Comparison of ENCODE assay signal across 7 mouse cellular contexts in genomic region chr4:127168914-127169345, GRCm38 (mm10). TPM values are rescaled to one million over a fixed set of nuclear protein-coding genes. Genes with fewer than 3 reads are reported as not detected.
DNase-seq lines count a peak whose midpoint lies in the region; ATAC-seq and TF ChIP-seq lines count a peak whose summit lies in the region.

Gene Dlgap3 (plus strand): TSS chr4:127169204.

- no peaks in the 10 kb centered on the region for H3K36me3 ChIP-seq in testis, adult 2 months (ENCODE audit: control insufficient read depth, insufficient read depth, low read length)
- no peaks in the 10 kb centered on the region for H3K36me3 ChIP-seq in heart, embryonic 10.5 days
- H3K36me3 ChIP-seq in lung, postnatal 0 days (ENCODE audit: insufficient read depth, low read length): no peaks in the 10 kb centered on the region
- no peaks in the 10 kb centered on the region for H3K36me3 ChIP-seq in stomach, embryonic 15.5 days

- DNase-seq in testis, postnatal 14 days (ENCODE audit: low spot score): no peak
- DNase-seq in cerebellum, adult 8-10 months: peak; percentile 78
- DNase-seq in heart, embryonic 10.5 days (ENCODE audit: low spot score): no peak
- DNase-seq in kidney, postnatal 4 days: peak; percentile 51 to 61
- no peak for DNase-seq in lung, postnatal 0 days (ENCODE audit: low spot score)

- no peak within 1 kb of the TSS for H3K9ac ChIP-seq in lung, postnatal 0 days (replicated peaks; ENCODE audit: low read depth)
- H3K9ac ChIP-seq in stomach, embryonic 15.5 days: peak within 1 kb of the TSS; percentile 41

- H3K9me3 ChIP-seq in heart, embryonic 10.5 days: no peaks in the 10 kb centered on the region
- H3K9me3 ChIP-seq in lung, postnatal 0 days (ENCODE audit: low read length): no peaks in the 10 kb centered on the region
- H3K9me3 ChIP-seq in stomach, embryonic 15.5 days: no peaks in the 10 kb centered on the region

- no peak for TF ChIP-seq POLR2A in testis, adult 2 months (IDR thresholded peaks at IDR 0.05; ENCODE audit: control insufficient read depth, low read depth, low read length)

- H3K27ac ChIP-seq in testis, adult 2 months (ENCODE audit: control insufficient read depth, insufficient read depth, low read depth, low read length): no peak within 1 kb of the TSS
- peak within 1 kb of the TSS; percentile 73 for H3K27ac ChIP-seq in heart, embryonic 10.5 days
- H3K27ac ChIP-seq in lung, postnatal 0 days (ENCODE audit: low read length): no peak within 1 kb of the TSS
- H3K27ac ChIP-seq in stomach, embryonic 15.5 days: no peak within 1 kb of the TSS

- H3K4me3 ChIP-seq in testis, adult 2 months (ENCODE audit: control insufficient read depth, low read depth, low read length): peak within 1 kb of the TSS; percentile 62
- peak within 1 kb of the TSS; percentile 88 for H3K4me3 ChIP-seq in heart, embryonic 10.5 days
- peak within 1 kb of the TSS; percentile 60 for H3K4me3 ChIP-seq in lung, postnatal 0 days (ENCODE audit: low read depth, low read length)
- peak within 1 kb of the TSS; percentile 64 for H3K4me3 ChIP-seq in stomach, embryonic 15.5 days (replicated peaks)

- no peaks in the 10 kb centered on the region; the same call in 1 of the 2 replicates for H3K27me3 ChIP-seq in testis, adult 2 months (ENCODE audit: control insufficient read depth, insufficient read depth, low read length)
- peaks cover 70% of the 10 kb centered on the region for H3K27me3 ChIP-seq in heart, embryonic 10.5 days (ENCODE audit: insufficient read depth, poor library complexity, severe bottlenecking)
- peaks cover 17% of the 10 kb centered on the region for H3K27me3 ChIP-seq in lung, postnatal 0 days (replicated peaks; ENCODE audit: insufficient read depth, low read length)
- H3K27me3 ChIP-seq in stomach, embryonic 15.5 days (replicated peaks): peaks cover 56% of the 10 kb centered on the region

- ATAC-seq in lung, postnatal 0 days: peak; percentile 64
- ATAC-seq in stomach, embryonic 15.5 days (ENCODE audit: insufficient read depth, low FRiP score, low read depth): peak; percentile 67

- WGBS in heart, embryonic 10.5 days: under 1% methylated on average over 63 of the region's 67 CpGs
- WGBS in lung, postnatal 0 days: under 1% methylated on average over 23 of the region's 67 CpGs
- WGBS in stomach, embryonic 15.5 days: under 1% methylated on average over 43 of the region's 67 CpGs

- TF ChIP-seq CTCF in testis, adult 2 months (IDR thresholded peaks at IDR 0.05; ENCODE audit: control insufficient read depth, insufficient read depth, insufficient replicate concordance, low read depth, low read length): no peak
- no peak for TF ChIP-seq CTCF in lung, postnatal 0 days (IDR thresholded peaks at IDR 0.05)

- peaks cover 14% of the 10 kb centered on the region for H3K4me1 ChIP-seq in testis, adult 2 months (ENCODE audit: control insufficient read depth, insufficient read depth, low read length)
- H3K4me1 ChIP-seq in heart, embryonic 10.5 days: peaks cover 19% of the 10 kb centered on the region
- H3K4me1 ChIP-seq in lung, postnatal 0 days (ENCODE audit: insufficient read depth, low read depth, low read length): 0 out of 2 replicates have a peak, but pooled peaks cover 3% of the 10 kb centered on the region
- H3K4me1 ChIP-seq in stomach, embryonic 15.5 days: peaks cover 12% of the 10 kb centered on the region

- no peak for TF ChIP-seq EP300 in lung, postnatal 0 days (IDR thresholded peaks at IDR 0.05)

- H3K4me2 ChIP-seq in lung, postnatal 0 days (replicated peaks; ENCODE audit: low read depth, low read length): peak within 1 kb of the TSS; percentile 100
- peak within 1 kb of the TSS; percentile 99 for H3K4me2 ChIP-seq in stomach, embryonic 15.5 days

RNA-seq across cellular contexts. Expression of gene Dlgap3, which starts in this region (rescaled TPM):
- 3.3 and 4.6 TPM in 2 replicates for polyA plus RNA-seq in testis, adult 2 months (2012; rRNA removed)
- 0.31 and 0.77 TPM in 2 replicates for polyA plus RNA-seq in heart, embryonic 10.5 days (2016; fragmentation: Nextera tagmentation; extraction: Ambion mirVana)
- polyA plus RNA-seq in lung, postnatal 0 days (2015; fragmentation: Nextera tagmentation; extraction: Ambion mirVana): 0.10 and 0.18 TPM in 2 replicates
- polyA plus RNA-seq in stomach, embryonic 15.5 days (2015; fragmentation: Nextera tagmentation; extraction: Ambion mirVana): 1.4 and 1.7 TPM in 2 replicates

Comparison
In these comparisons a context has a peak if more than half of its experiments do, and no peak if none do; other contexts are left out.
1. Peak in ATAC-seq, H3K4me3 ChIP-seq and H3K4me2 ChIP-seq in lung, postnatal 0 days; RNA of the gene not detected or under 1 TPM.
2. DNase-seq: peak in cerebellum, adult 8-10 months (single experiment) and kidney, postnatal 4 days (2 of 2); none in testis, postnatal 14 days (single experiment), heart, embryonic 10.5 days (single experiment) and lung, postnatal 0 days (single experiment).
3. Peak in every context shown above with its lines, with median percentiles within 50 percentile points of each other: H3K4me3 ChIP-seq.